Mouse (Mus musculus) layer of hippocampus, postnatal 36 days (tissue): Measurements from ENCODE around the gene Adamts20. TPM values are rescaled to one million over a fixed set of nuclear protein-coding genes. Genes with fewer than 3 reads are reported as not detected.

Source experiments
- DNase-seq, 2 experiments: peaks; one replicate each; pipeline ENCODE4 v3.0.0; 2022
- total RNA-seq, 2 experiments: library from RNA; stranded (reverse); gene quantifications; 2 replicates each; pipeline ENCODE4 v1.2.3; 2021

Gene Adamts20
- total RNA-seq, 2 experiments from 2014 or later: 12.0 to 16.3 TPM

DNA sequence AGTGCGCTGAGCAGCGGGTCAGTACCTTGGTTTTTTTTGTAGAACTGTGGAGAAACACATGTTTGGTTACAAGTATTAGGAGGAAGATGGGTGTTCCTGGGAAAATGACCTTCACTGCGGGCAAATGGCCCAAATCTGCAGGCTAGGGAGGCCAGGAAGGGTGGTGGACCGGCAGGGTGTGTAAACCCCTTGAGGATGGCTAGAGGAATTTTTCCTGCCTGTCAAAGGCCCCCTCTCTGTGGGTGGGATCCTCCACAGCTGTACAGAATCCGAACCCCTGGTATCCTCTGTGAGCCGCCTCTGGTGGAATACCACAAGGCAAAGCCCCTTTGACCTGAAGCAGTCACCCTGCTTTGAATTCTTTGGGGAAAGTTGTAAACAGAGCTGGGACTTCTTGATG, 216.8 kb downstream of the Adamts20 start:
- DNase-seq: no peak

DNA sequence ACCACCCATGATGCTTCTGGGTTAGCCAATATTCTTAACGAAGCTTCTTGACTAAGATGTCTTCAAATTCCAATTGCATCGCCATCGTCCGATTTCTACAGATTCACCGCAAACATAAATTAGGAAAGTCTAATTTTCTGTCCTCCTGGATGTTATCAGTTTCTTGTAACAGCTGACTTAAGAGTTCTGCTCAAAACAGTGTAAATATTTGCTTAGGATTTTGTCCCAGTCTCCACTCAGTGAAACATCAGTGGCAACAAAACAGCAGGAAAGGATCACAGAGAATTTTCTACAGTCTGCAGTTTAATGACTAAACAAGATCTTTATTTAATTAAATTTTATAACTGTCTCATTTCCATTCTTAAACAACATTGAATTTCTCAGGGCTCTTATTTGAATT, 218.5 kb downstream of the Adamts20 start:
- DNase-seq: no peak

DNA sequence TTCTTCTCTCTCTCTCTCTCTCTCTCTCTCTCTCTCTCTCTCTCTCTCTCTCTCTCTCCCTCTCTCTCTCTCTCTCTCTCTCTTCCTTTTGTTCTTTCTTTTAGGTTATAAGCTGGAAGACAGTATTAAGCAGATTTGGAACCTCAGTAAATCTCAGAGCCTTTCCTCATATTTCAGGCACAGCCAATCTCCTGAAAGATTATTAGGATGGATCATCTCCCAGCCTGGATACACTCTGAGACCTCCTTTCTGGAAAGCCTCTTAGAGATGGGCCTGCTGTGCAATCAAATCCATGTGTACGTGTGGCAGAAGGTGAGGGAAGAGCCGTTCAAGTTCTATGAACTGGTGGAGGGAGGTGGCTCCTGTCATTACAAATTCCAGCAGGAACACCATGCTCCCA, 220.9 kb downstream of the Adamts20 start:
- no peak for DNase-seq

DNA sequence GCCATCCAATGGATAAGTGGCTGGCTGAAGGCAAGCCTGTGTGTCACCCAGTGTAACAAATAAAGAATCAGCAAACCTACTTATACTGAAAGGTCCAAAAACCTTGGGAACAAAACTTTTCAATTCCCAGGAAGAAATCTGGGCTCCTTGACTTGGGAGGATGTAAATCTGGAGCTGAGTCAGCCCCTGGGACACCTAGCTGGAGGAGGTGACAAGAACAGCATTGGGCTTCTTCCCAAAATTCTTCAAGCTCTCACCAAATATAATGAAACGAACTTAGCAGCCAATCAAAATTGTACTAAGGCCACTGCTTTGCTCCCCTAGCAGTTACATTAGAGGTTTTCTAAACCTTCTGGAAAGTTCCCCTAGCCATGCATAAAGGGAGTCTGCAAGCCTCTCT, 223.1 kb downstream of the Adamts20 start:
- no peak for DNase-seq

DNA sequence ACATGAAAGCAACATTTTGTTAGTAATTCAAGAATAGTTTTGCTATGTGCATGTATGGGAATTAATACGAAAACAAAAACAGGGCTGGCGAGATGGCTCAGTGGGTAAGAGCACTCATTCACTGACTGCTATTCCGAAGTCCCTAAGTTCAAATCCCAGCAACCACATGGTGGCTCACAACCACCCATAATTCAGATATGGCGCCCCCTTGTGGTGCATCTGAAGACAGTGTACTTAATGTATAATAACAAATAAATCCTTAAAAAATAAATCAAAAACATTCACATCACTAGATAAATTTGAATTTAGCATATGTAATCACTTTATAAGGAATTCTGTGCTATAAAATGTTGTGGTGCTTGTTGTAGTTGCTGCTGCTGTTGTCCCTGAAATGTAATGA, 225.6 kb downstream of the Adamts20 start:
- no peak for DNase-seq

DNA sequence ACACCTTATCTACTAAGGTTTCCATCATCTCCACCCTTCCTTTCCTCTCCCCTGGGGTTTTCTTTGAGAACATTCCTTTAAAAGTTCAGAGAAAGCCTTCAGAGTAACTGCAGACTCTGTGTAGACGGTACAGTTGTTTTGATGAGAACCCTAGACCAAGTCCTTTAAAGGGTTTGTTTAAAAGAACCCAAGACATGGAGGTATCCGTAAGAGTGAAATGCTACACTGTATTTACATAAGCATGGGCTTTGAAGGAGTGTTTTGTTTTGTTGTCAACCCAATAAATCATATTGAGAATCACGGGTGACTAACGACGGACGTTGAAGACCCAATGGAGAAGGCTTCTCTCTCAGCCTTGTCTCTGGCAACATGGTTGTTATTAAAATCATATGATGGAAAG, 226.1 kb downstream of the Adamts20 start:
- DNase-seq: no peak

DNA sequence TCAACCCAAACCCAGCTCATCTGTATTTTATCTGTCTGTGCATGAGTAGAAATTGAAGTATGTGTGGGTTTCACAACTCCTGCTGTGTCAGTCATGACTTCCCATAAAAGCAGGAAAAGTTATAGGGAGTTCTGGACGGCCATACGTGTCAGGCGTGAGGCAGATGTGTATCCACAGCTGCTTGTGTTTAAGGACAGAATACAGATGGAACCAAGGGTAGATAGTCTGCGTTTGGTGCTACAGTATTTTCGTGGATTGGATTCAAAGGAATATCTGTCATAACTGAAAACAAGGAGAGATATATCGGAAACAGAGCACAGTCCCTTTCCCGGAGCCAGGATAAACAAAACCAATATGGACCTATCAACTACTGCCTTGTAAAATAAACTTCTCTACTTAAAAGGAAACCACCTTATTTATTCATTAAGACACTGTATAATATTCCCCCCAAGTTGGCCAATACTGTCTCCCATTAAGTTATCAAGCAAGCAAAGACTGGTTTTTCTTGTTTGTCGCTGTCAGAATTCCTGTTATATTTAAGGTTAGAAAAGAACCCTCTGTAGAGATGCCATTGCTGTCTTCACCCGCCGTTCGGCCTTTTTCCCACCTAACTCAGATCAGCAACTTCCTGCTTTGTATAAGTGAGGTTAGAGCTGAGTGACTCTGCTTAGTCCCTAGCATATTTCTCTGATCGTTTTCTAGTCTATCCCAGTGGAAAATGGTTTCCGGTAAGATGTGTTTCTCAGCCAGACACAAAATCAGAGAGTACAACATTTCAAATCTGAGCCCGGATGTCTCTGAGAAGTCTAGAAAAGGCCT, 227.0 kb downstream of the Adamts20 start:
- DNase-seq: no peak

DNA sequence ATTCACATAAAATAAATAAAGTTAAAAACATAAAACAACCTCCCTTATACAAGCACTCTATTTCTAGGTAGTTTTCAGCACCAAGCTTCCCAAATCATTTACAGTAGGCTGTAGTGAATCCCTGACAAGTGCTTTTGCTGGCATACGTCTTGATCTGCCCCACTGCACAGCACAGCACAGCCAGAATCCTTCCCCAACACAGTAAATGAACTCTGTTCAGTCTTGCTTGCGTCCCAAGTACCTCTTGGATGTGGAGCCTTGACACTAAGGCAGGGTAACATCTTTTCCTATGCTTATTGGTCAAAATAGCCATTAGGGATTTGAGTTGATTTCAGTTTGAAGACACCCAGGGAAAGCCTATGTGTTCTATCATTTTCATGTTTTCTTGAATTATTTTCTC, 228.5 kb downstream of the Adamts20 start:
- DNase-seq: no peak

DNA sequence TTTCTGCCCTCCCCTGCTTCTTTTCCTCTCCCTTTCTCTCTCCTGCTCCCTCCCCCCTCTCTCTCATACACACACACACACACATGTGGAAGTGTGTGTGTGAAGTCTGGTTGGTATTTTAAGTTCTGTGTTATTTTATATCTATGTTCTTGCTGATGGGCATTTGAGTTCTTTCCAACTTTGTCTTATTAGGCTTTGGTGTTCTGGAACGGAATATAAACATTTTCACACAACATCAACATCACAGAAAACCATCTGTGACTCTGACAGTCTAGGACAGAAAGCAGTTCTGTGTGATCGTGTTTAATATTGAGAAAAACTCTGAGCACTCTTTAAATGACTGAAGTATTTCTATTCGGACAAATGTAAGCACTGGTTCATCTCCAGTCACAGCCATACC, 229.1 kb downstream of the Adamts20 start:
- DNase-seq: no peak

DNA sequence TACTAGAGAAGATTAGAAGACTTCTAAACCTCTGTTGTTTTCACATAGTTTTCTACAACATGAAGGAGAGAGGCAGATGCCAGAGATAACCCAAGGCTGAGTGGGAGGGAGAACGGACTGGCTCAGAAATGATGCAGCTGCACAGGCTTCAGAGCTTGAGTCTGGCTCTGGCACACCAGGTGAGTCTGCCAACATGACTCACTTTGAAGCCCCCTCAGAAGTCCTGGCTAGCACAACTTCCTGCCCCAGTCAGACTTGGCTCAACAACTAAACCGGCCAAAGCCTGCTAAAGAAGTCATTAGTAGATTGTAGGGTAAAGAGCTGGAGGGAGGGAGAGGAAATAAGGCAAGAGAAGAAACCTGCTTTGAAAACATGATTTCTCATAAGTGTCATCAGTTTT, 230.0 kb downstream of the Adamts20 start:
- DNase-seq: no peak

DNA sequence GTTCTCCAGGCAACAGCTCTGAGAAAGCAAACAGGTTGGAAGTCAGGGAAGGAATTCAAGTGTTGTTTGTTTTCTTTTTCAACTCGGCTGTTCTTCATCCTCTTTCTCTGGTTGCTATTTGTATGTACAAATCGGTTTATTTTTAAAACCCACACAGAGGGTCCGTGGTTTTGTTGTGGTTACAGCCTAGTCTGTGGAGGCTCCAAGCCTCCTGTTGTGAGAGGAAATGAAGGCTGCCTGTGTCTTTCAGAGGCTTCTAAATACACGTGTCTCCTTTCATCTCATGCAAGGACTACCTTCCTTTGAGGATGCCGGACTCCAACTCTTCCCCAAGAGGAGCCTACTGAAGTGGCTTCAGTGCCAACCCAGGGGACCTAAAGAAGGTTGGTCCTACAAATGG, 234.0 kb downstream of the Adamts20 start:
- DNase-seq: no peak

DNA sequence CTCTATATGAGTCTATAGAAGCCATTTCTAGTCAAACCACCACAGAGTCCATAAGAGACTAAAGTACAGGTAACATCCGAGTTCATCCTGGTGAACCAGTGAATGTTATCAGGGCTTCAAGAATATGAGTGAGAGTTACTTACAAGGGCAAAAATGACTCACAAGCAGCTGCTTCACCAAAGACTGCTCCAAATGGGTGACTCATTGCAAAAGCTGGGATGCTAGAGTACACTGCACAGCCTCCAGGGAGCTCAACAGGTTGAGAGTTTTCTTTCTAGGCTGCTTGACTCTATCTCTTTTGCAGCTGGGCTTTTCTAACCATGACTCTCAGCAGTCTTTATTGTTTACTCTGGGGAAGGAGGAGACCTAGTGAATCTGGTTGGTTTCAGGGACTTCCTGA, 237.8 kb downstream of the Adamts20 start:
- no peak for DNase-seq

DNA sequence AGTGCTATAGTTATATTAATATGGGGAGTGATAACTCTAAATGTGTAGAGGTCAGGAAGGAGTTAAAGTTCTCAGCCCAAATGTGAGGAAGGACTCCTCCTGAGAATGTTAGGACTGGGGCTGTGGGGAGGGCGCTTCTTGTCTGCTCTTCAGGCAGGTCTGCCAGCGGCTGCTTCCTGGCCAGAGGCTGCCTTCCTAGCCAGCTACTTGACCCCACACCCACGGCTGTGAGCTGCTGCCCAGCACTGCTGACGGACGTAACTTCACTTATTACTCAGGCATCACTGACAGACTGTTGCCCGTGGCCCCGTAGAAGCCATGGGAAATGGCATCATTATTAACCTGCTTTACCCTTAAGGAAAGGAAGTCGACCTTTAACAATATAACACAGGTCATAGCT, 242.1 kb downstream of the Adamts20 start:
- no peak for DNase-seq

DNA sequence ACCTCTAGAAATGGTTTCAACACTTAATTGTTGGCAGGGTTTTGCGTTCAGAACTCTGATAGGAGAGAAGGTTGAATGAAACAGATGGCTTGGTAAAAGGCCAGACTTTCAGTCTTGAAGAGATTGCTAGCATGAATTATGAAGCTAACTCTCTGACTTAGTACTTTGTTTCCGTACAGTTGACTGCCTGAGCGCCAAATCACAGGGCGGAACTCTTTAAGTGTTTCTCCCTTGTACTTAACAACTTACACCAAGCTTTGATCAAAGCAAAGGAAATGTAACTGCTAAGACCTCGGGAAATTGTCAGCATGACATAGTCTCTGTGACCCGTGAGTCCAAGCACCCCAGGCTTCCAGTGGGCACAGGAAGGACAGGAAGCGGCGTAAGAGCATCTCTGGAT, 244.5 kb downstream of the Adamts20 start:
- no peak for DNase-seq

Other genes with a start within 250 kb of the Adamts20 start
- gene Pus7l, start 78.1 kb upstream of the Adamts20 start, total RNA-seq: 1 to 10 TPM; 3.5 to 3.9 TPM
- gene Irak4, start 78.2 kb upstream of the Adamts20 start, total RNA-seq: 1 to 10 TPM; 1.8 to 2.3 TPM
- gene Twf1, start 124.5 kb upstream of the Adamts20 start, total RNA-seq: 10 to 100 TPM; 48.7 to 64.7 TPM
- gene Tmem117, start 163.8 kb upstream of the Adamts20 start, total RNA-seq: 1 to 10 TPM; 7.5 to 9.8 TPM